Mouse (Mus musculus) stomach, embryonic 14.5 days (tissue): ENCODE measurements around the gene Fgf15. TPM values are rescaled to one million over a fixed set of nuclear protein-coding genes. Genes with fewer than 3 reads are reported as not detected.
A peak's percentile ranks its signal among the peaks of the same experiment; 100 is the strongest.
"Not testable (repeated sequence)": the region's sequence is repeated elsewhere in the genome, so short reads cannot be mapped to it uniquely, and the experiment has no call there.

Experiments used
- ATAC-seq: fragments of 200-750 bp; cut with Nextera tagmentation; 2 replicates; pipeline ENCODE4 v1.8.0; 2017; ENCODE audit warnings: low read depth, moderate TSS enrichment; ENCODE audit not compliant: insufficient number of reproducible peaks, insufficient read depth, low FRiP score
- H3K27ac ChIP-seq: fragments of 300-500 bp; sonication (generic); 2 replicates; pipeline ENCODE4 v1.5.1; 2014; ENCODE audit warnings: mild to moderate bottlenecking, low read length, moderate library complexity, mixed read lengths
- H3K27me3 ChIP-seq: fragments of 300-500 bp; sonication (generic); 2 replicates; pipeline ENCODE4 v1.6.1; 2014; ENCODE audit warnings: low read length, control low read depth, mixed read lengths; ENCODE audit not compliant: control insufficient read depth, insufficient read depth
- H3K36me3 ChIP-seq: fragments of 300-500 bp; sonication (generic); 2 replicates; pipeline ENCODE4 v1.6.1; 2014; ENCODE audit warnings: mild to moderate bottlenecking, control low read depth, low read length, moderate library complexity, mixed read lengths; ENCODE audit not compliant: control insufficient read depth, insufficient read depth
- H3K4me1 ChIP-seq: fragments of 300-500 bp; sonication (generic); 2 replicates; pipeline ENCODE4 v1.6.1; 2014; ENCODE audit warnings: low read length, control low read depth, mixed read lengths; ENCODE audit not compliant: control insufficient read depth, insufficient read depth
- H3K4me2 ChIP-seq: fragments of 300-500 bp; sonication (generic); replicated peaks from 2 replicates; pipeline ENCODE4 v1.6.1; 2014; ENCODE audit warnings: low read depth, low read length, control low read depth
- H3K4me3 ChIP-seq: fragments of 300-500 bp; sonication (generic); 2 replicates; pipeline ENCODE4 v1.5.1; 2014; ENCODE audit warnings: low read depth, low read length, control low read depth
- H3K9ac ChIP-seq: fragments of 300-500 bp; sonication (generic); replicated peaks from 2 replicates; pipeline ENCODE4 v1.6.1; 2014; ENCODE audit warnings: low read depth, mild to moderate bottlenecking, control low read depth, low read length, moderate library complexity, mixed read lengths
- H3K9me3 ChIP-seq: fragments of 300-500 bp; sonication (generic); 2 replicates; pipeline ENCODE4 v1.6.1; 2016; ENCODE audit warnings: low read depth, low read length, control low read depth; ENCODE audit not compliant: control insufficient read depth
- WGBS: fragments of 180-500 bp; shearing (Covaris S2); extraction: QIAGEN DNeasy Blood & Tissue Kit; methylation state at CpG from one replicate; pipeline ENCODE4 v1.1.7; 2014; 5-methylcytosine and 5-hydroxymethylcytosine counted together
- polyA plus RNA-seq: library from polyadenylated mRNA; unstranded; fragments of >200 nt; fragmentation: Nextera tagmentation; extraction: Ambion mirVana; gene quantifications from 2 replicates; pipeline ENCODE4 v1.2.1, GENCODE M21; 2014

The Fgf15 gene
- polyA plus RNA-seq, 1 experiment from 2014 or later: not detected

DNA sequence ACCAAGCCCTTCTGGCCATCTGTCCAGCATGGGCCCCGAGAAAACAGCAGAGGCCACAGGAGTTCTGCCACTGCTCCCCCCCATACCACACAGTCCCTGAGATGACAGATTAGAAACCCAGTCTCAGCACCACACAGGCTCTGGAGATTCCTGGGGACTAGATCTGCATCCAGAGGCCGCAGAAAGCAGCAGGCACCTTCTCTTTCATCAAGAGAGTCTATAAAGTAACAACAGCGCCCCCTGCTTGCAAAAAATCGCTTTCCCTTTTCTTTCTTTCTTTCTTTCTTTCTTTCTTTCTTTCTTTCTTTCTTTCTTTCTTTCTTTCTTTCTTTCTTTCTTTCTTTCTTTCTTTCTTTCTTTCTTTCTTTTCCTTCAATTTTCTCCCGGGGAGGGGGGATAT lies 2.1 kb upstream of the Fgf15 start:
- H3K27ac ChIP-seq: no peak overlapping the region
- H3K4me2 ChIP-seq: no peak overlapping the region
- H3K36me3 ChIP-seq: no peaks in the 10 kb centered on the region
- no peaks in the 10 kb centered on the region for H3K9me3 ChIP-seq
- H3K27me3 ChIP-seq: peaks cover 32% of the 10 kb centered on the region
- WGBS: 3% methylated on average over 5 of the region's 5 CpGs
- ATAC-seq: no peak
- no peak overlapping the region for H3K9ac ChIP-seq
- no peak overlapping the region for H3K4me3 ChIP-seq
- peaks cover 17% of the 10 kb centered on the region; the same call in 1 of the 2 replicates for H3K4me1 ChIP-seq

DNA sequence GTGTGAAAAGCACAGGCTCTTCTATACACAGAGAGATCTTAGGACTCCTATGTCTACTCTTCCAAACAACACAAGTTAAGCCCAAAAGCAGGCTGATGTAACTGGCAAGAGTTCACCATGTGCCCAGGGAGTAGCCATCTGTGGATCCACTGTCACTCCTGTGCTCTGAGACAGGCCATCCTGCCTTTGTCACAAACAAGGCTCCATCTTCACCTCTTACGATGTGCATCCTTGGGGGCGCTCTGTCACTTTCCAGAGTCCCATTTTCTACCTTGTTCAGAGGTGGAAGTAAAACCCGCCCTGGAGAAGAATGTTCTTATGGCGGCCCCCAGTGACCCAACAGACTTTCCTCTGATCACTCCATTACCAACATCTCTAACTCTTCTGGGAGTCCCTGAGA lies 1.6 kb upstream of the Fgf15 start:
- no peak overlapping the region for H3K4me3 ChIP-seq
- H3K9ac ChIP-seq: no peak overlapping the region
- ATAC-seq: no peak
- H3K27ac ChIP-seq: no peak overlapping the region
- WGBS: 4% methylated on average over 4 of the region's 4 CpGs
- peaks cover 17% of the 10 kb centered on the region; the same call in 1 of the 2 replicates for H3K4me1 ChIP-seq
- H3K9me3 ChIP-seq: no peaks in the 10 kb centered on the region
- peaks cover 32% of the 10 kb centered on the region for H3K27me3 ChIP-seq
- H3K36me3 ChIP-seq: no peaks in the 10 kb centered on the region
- no peak overlapping the region for H3K4me2 ChIP-seq

DNA sequence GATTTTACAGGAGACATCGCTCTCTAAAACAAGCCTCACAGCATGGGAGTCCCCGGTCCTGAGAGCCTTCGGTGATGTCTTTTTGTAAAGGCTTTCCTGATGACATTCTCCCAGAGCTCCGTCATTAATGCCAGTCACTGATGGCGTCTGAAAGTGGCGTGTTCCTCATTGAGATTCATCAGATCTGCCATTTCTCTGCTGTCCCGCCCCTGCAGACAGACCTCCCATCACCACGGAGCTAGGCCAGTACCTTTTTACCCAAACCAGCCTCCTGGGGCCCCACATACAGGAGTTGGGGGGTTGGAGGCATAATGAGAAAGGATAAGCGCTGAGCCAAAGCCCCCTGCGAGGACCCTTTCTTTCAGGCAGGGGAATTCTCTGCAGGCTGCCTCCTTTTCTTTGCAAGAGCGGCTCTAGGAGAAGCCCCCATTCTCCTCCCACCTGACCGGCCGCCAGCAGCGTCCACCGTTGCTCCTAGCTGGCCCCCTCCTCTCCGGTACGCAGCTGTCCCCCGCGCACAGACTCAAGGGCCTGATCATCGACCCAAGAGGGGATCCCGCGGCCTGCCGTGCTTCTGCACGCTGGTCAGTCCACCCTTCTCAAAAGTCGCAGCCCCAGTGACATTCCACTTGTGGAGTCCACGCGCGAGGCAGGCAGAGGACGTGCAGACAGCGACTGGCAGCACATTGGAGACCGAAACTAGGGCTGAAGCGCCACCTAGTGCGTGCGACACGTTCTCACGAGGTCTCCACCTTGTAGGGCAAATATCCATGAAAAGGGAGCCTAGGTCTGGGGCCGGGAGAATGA lies 823 bp upstream of the Fgf15 start:
- no peaks in the 10 kb centered on the region for H3K36me3 ChIP-seq
- no peaks in the 10 kb centered on the region for H3K9me3 ChIP-seq
- no peak overlapping the region for H3K9ac ChIP-seq
- peaks cover 17% of the 10 kb centered on the region; the same call in 1 of the 2 replicates for H3K4me1 ChIP-seq
- no peak overlapping the region for H3K27ac ChIP-seq
- H3K27me3 ChIP-seq: peaks cover 32% of the 10 kb centered on the region
- peak overlapping the region; percentile 76 for H3K4me2 ChIP-seq
- 0 out of 2 replicates have a peak, but pooled peaks have one; percentile 66 for ATAC-seq
- under 1% methylated on average over 37 of the region's 37 CpGs for WGBS
- peak overlapping the region; percentile 38 for H3K4me3 ChIP-seq

DNA sequence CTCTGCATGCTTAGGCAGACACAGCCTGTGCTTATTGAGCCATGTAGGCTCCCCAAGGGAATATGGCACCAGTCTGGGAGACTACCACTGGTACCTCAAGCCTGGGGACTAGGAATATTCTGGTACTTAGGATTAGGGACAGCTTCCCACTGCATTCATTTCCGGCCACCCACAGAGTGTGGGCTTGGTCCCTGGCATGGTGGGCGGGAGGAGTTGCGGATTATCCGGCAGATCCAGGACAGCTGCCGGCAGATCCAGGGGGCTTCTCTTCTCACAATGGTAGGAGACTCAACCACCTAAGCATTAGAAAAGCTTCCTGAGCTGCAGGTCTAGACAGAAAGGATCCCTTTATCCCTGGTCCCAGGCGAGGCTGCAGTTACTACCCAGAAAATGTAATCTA lies 2.2 kb downstream of the Fgf15 start:
- no peaks in the 10 kb centered on the region for H3K9me3 ChIP-seq
- ATAC-seq: no peak
- H3K4me3 ChIP-seq: no peak overlapping the region
- peaks cover 32% of the 10 kb centered on the region for H3K27me3 ChIP-seq
- WGBS: 56% methylated on average over 6 of the region's 6 CpGs
- no peaks in the 10 kb centered on the region for H3K36me3 ChIP-seq
- peaks cover 17% of the 10 kb centered on the region; the same call in 1 of the 2 replicates for H3K4me1 ChIP-seq
- H3K27ac ChIP-seq: no peak overlapping the region
- no peak overlapping the region for H3K4me2 ChIP-seq
- no peak overlapping the region for H3K9ac ChIP-seq

DNA sequence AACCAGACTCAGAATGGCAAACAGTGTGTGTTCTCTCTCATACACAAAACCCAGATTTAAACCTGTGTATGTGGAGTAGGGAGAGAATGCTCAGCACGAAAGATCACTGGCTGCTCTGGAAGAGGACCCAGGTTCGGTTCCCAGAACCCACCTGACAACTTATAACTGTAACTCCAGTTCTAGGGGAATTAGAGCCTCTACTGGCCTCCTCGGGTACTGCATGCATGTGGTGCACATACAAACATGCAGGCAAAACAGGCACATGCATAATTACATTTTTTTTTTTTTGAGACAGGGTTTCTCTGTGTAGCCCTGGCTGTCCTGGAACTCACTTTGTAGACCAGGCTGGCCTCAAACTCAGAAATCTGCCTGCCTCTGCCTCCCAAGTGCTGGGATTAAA lies 9.2 kb downstream of the Fgf15 start:
- not testable (repeated sequence) for H3K36me3 ChIP-seq, H3K27ac ChIP-seq, H3K4me2 ChIP-seq, H3K9ac ChIP-seq, ATAC-seq, H3K27me3 ChIP-seq, H3K9me3 ChIP-seq, H3K4me3 ChIP-seq, H3K4me1 ChIP-seq
- WGBS: 94% methylated on average over 3 of the region's 3 CpGs

DNA sequence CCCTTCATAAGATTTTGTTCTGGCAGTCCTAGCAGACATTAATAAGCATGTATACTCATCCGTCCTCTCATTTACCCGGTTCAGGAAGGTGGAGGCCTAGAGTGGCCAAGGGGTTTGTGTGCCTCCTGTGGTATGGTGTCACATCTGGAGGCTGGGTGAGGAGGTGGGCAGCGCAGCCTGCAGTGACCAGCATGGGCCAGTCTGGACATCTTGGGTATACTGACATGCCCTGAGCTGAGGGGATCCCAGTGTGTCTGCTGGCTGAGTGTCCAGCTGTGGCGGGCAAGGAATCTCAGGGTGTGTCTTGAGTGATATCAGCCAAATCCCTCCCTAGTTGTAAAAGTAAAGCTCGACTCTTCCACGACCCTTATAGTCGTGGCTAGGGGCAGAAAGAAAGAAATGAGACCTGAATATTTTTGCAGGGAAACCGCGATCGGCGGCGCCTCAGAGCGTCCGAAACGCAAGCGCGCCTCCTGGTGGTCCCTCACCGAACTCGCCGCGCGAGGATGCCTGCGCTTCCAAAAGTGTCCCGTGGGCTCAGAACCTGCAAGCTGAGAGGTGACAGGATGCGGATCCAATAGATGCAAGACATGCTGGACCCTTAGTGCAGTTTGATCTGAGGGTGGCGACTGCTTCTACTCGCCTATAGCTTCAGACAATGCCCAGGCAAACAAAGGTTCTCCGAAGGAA lies 10.5 kb downstream of the Fgf15 start:
- H3K4me2 ChIP-seq: peak overlapping the region; percentile 33
- ATAC-seq: no peak; the same call in 1 of the 2 replicates
- H3K9ac ChIP-seq: no peak overlapping the region
- no peaks in the 10 kb centered on the region for H3K27me3 ChIP-seq
- no peaks in the 10 kb centered on the region for H3K36me3 ChIP-seq
- no peaks in the 10 kb centered on the region for H3K4me1 ChIP-seq
- H3K27ac ChIP-seq: no peak overlapping the region
- no peak overlapping the region for H3K4me3 ChIP-seq
- H3K9me3 ChIP-seq: no peaks in the 10 kb centered on the region
- 11% methylated on average over 28 of the region's 28 CpGs for WGBS

DNA sequence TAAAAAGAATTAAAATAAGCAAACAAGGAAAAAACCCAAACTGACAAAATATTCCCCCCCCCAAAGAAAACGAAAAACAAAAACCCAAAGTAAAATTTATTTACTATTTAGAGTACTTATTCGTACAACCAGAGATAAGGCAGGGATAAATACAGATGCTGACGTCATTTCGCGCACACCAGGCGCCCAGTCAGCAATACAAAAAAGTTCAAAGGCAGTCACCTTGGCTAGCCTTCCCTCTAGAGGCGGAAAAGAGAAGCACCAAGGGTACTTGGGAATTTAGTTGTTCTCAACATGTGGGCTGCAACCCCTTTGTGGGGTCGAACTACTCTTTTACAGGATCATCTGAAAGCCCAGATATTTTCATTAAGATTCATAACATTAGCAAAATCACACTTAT lies 11.5 kb downstream of the Fgf15 start:
- no peaks in the 10 kb centered on the region for H3K4me1 ChIP-seq

DNA sequence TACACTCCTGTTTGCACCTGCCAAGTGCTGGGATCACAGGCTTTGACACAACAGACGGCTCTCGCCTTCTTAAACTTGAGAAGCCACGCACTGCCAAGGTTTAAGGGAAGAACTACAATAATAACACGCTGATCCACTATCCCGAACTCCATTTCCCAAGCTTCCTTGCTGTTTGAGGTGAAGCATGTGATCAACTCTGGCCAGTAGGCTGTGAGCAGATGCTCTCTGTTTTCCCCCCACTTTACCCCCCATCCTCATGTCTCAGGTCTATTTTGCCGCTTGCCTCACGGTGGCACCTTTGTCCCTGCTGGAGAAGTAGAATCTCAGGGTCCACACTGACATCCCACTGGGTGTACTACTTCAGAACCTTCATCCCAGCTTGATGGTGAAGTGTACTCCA lies 12.4 kb downstream of the Fgf15 start:
- Histone ChIP-seq H3K36me3 (no peaks in the 10 kb centered on the region), H3K9me3 (no peaks in the 10 kb centered on the region), H3K4me1 (no peaks in the 10 kb centered on the region), H3K27me3 (no peaks in the 10 kb centered on the region), H3K4me3 (no peak overlapping the region), H3K4me2 (no peak overlapping the region), H3K27ac (no peak overlapping the region), H3K9ac (no peak overlapping the region)
- WGBS: 31% methylated on average over 7 of the region's 7 CpGs
- ATAC-seq: no peak

More for the DNA sequence above, 11.5 kb downstream of the Fgf15 start:
- 14% methylated on average over 8 of the region's 8 CpGs for WGBS
- no peak overlapping the region for H3K4me3 ChIP-seq
- no peak overlapping the region for H3K4me2 ChIP-seq
- ATAC-seq: no peak
- H3K36me3 ChIP-seq: no peaks in the 10 kb centered on the region
- H3K9me3 ChIP-seq: no peaks in the 10 kb centered on the region
- H3K9ac ChIP-seq: no peak overlapping the region
- H3K27me3 ChIP-seq: no peaks in the 10 kb centered on the region
- H3K27ac ChIP-seq: no peak overlapping the region
